Mouse (Mus musculus): ENCODE measurements around the gene Slc29a1.

- TF ChIP-seq CTCF (IDR thresholded peaks at IDR 0.05; ENCODE audit: borderline replicate concordance, control insufficient read depth, extremely low read depth, insufficient read depth, low read length, poor library complexity): peak; percentile 94
- TF ChIP-seq POLR2A (IDR thresholded peaks at IDR 0.05; ENCODE audit: control insufficient read depth, extremely low read depth, insufficient read depth, low read length, poor library complexity): peak; percentile 52; the same call in 1 of the 2 replicates
These were observed 35.5 kb downstream of the Slc29a1 start, which contains the start of gene Slc35b2 for GRCm38 (mm10) chr17:45563655-45564530.
